Mouse (Mus musculus) large intestine, adult 2 months (tissue): ENCODE measurements at regions not wholly inside any gene's neighbourhood (a gene's known extent, or its start where the extent isn't known, plus 50 kb on each side); places are given as distances from the start of the nearest gene placed in this dataset.
"Not testable (repeated sequence)": the region's sequence is repeated elsewhere in the genome, so short reads cannot be mapped to it uniquely, and the experiment has no call there.

Experiments used
- DNase-seq: peaks from one replicate; pipeline ENCODE4 v3.0.0-alpha.2; 2012; ENCODE audit warnings: low read depth, low spot score
- WGBS: fragments of 180-500 bp; shearing (Covaris S2); methylation state at CpG from one replicate; pipeline ENCODE4 v1.1.7; 2018; 5-methylcytosine and 5-hydroxymethylcytosine counted together

GRCm38 (mm10) chr7:137522450-137522849 is 85.0 kb downstream of the Glrx3 start:
- WGBS: 85% methylated on average over 5 of the region's 5 CpGs
- DNase-seq: no peak

GRCm38 (mm10) chr7:137533476-137533875 is 96.1 kb downstream of the Glrx3 start:
- whole genome bisulfite sequencing: 84% methylated on average over 4 of the region's 4 CpGs

GRCm38 (mm10) chr7:137549991-137550390 is 112.6 kb downstream of the Glrx3 start:
- WGBS: 31% methylated on average over 2 of the region's 2 CpGs
- DNase-seq: no peak

More at GRCm38 (mm10) chr7:137533476-137533875, 96.1 kb downstream of the Glrx3 start:
- no peak for DNase-seq

GRCm38 (mm10) chr7:137552551-137553198 is 115.3 kb downstream of the Glrx3 start:
- no peak for DNase-seq
- 29% methylated on average over 5 of the region's 5 CpGs for WGBS

GRCm38 (mm10) chr7:137555481-137555880 is 118.1 kb downstream of the Glrx3 start:
- 54% methylated on average over 2 of the region's 2 CpGs for WGBS
- no peak for DNase-seq

- DNase-seq: no peak
- WGBS: 82% methylated on average over 3 of the region's 3 CpGs
Measured at GRCm38 (mm10) chr7:137557439-137557838, 120.0 kb downstream of the Glrx3 start.

- no peak for DNase-seq
- 74% methylated on average over 3 of the region's 3 CpGs for WGBS
Measured at GRCm38 (mm10) chr7:137558871-137559270, 121.5 kb downstream of the Glrx3 start.

GRCm38 (mm10) chr7:137570199-137570598 is 132.8 kb downstream of the Glrx3 start:
- WGBS: 91% methylated on average over 2 of the region's 2 CpGs
- no peak for DNase-seq

- 79% methylated on average over 3 of the region's 3 CpGs for WGBS
Measured at GRCm38 (mm10) chr7:137575491-137575890, 138.1 kb downstream of the Glrx3 start.

GRCm38 (mm10) chr7:137576251-137576650 is 138.8 kb downstream of the Glrx3 start:
- 38% methylated on average over 6 of the region's 6 CpGs for WGBS

More at GRCm38 (mm10) chr7:137575491-137575890, 138.1 kb downstream of the Glrx3 start:
- no peak for DNase-seq

GRCm38 (mm10) chr7:137583556-137583955 is 146.1 kb downstream of the Glrx3 start:
- no peak for DNase-seq
- 82% methylated on average over 2 of the region's 2 CpGs for WGBS

More at GRCm38 (mm10) chr7:137576251-137576650, 138.8 kb downstream of the Glrx3 start:
- DNase-seq: no peak

- WGBS: 42% methylated on average over 4 of the region's 4 CpGs
- not testable (repeated sequence) for DNase-seq
Measured at GRCm38 (mm10) chr7:137584916-137585315, 147.5 kb downstream of the Glrx3 start.

GRCm38 (mm10) chr7:137593570-137593969 is 156.2 kb downstream of the Glrx3 start:
- WGBS: 46% methylated on average over 8 of the region's 8 CpGs
- no peak for DNase-seq

GRCm38 (mm10) chr7:137595567-137595966 is 158.2 kb downstream of the Glrx3 start:
- 75% methylated on average over 4 of the region's 4 CpGs for WGBS
- DNase-seq: no peak

GRCm38 (mm10) chr7:137596161-137596560 is 158.7 kb downstream of the Glrx3 start:
- no peak for DNase-seq
- 43% methylated on average over 7 of the region's 7 CpGs for WGBS

GRCm38 (mm10) chr7:137603039-137603438 is 165.6 kb downstream of the Glrx3 start:
- WGBS: 5% methylated on average over 8 of the region's 8 CpGs
- peak; percentile 16 for DNase-seq

- DNase-seq: no peak
- 58% methylated on average over 6 of the region's 6 CpGs for WGBS
Measured at GRCm38 (mm10) chr7:137609752-137610151, 172.3 kb downstream of the Glrx3 start.

- WGBS: 54% methylated on average over 6 of the region's 6 CpGs
- DNase-seq: no peak
Measured at GRCm38 (mm10) chr7:137611363-137611762, 173.9 kb downstream of the Glrx3 start.

- DNase-seq: no peak
- 59% methylated on average over 7 of the region's 7 CpGs for WGBS
Measured at GRCm38 (mm10) chr7:137611891-137612522, 174.6 kb downstream of the Glrx3 start.

- DNase-seq: no peak
- WGBS: 40% methylated on average over 5 of the region's 5 CpGs
Measured at GRCm38 (mm10) chr7:137618406-137619133, 181.2 kb downstream of the Glrx3 start.
